In the genomic region with DNA sequence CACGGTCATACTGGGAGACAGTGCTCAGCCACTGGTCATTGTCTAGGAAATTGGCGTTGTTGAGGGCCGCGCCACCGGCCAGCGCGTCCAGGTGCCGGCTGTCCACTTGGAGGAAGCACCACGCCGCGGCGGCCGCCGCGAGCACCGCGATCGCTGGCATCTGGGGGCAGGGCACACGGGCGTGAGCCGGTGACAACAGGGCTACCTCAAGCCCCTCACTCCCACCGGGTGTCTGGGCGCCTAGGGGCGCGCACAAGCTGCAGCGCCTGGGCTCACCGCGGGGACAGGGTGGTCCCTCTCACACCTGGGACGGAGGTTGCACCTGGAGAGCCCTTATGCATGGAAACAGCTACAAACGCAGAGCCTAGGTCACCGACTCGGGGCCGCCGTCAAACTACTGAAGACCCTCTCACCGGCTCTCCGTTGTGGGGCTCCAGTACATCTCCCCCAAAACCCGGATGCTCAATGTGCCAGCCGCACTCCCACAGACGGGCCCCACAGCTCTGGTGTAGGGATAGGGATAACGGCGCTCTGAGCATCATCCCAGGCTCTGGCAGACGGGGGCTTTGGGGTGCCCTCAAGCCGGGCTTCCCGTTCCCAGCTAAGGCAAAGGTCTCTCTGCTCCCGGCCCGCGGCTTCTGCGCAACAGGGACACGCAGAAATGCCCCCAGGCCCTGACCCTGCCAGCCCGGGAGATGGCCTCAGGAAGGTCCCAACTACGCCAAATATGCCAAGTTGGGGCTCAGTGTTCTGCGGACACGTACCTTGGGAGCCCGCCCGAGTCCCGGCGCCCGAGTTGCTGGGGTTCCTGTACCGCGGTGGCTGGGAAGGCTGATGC, we compare ENCODE assay signal across 9 mouse cellular contexts. TPM values are rescaled to one million over a fixed set of nuclear protein-coding genes. Genes with fewer than 3 reads are reported as not detected.
DNase-seq lines count a peak whose midpoint lies in the region; ATAC-seq and TF ChIP-seq lines count a peak whose summit lies in the region.
"Had no signal": no experiment of that assay in that cellular context is flagged by ENCODE, and none has a peak within 500 bp of the region (broad histone marks: within the 10 kb centered on the region; RNA-seq: fewer than 3 reads in every experiment).

No protein-coding gene starts in this region.

- TF ChIP-seq EP300 in ES-Bruce4 (IDR thresholded peaks at IDR 0.05; ENCODE audit: insufficient read depth, low read depth, low read length) = no peak

- peak overlapping the region; percentile 67 for H3K4me2 ChIP-seq in embryonic facial prominence, embryonic 15.5 days (replicated peaks)
- H3K4me2 ChIP-seq in liver, embryonic 12.5 days = peak overlapping the region; percentile 57

- peak overlapping the region; percentile 47 for H3K9ac ChIP-seq in ES-Bruce4 (ENCODE audit: low read depth, poor library complexity, severe bottlenecking)
- no peak overlapping the region for H3K9ac ChIP-seq in embryonic facial prominence, embryonic 15.5 days
- H3K9ac ChIP-seq in liver, embryonic 12.5 days = no peak overlapping the region

- H3K36me3 ChIP-seq in heart, embryonic 10.5 days = no peaks in the 10 kb centered on the region
- H3K36me3 ChIP-seq in ES-Bruce4 (ENCODE audit: control insufficient read depth, insufficient read depth, low read length, poor library complexity, severe bottlenecking) = no peaks in the 10 kb centered on the region
- H3K36me3 ChIP-seq in embryonic facial prominence, embryonic 15.5 days = no peaks in the 10 kb centered on the region
- H3K36me3 ChIP-seq in liver, embryonic 12.5 days = no peaks in the 10 kb centered on the region

- 0 out of 2 replicates have a peak, but pooled peaks have one; percentile 61 for ATAC-seq in embryonic facial prominence, embryonic 15.5 days (ENCODE audit: insufficient number of reproducible peaks, low FRiP score, low TSS enrichment, low read depth)
- no peak for ATAC-seq in liver, embryonic 12.5 days

- peaks cover 8% of the 10 kb centered on the region for H3K4me1 ChIP-seq in heart, embryonic 10.5 days
- H3K4me1 ChIP-seq in ES-Bruce4 (ENCODE audit: control insufficient read depth, insufficient read depth, low read length) = no peaks in the 10 kb centered on the region
- H3K4me1 ChIP-seq in embryonic facial prominence, embryonic 15.5 days = peaks cover 10% of the 10 kb centered on the region
- no peaks in the 10 kb centered on the region for H3K4me1 ChIP-seq in liver, embryonic 12.5 days

- WGBS in heart, embryonic 10.5 days = 6% methylated on average over 60 of the region's 60 CpGs
- WGBS in embryonic facial prominence, embryonic 15.5 days = 2% methylated on average over 60 of the region's 60 CpGs
- WGBS in liver, embryonic 12.5 days (ENCODE audit: insufficient replicate concordance) = 5% methylated on average over 60 of the region's 60 CpGs

- peak overlapping the region; percentile 58 for H3K4me3 ChIP-seq in heart, embryonic 10.5 days
- H3K4me3 ChIP-seq in ES-Bruce4 (ENCODE audit: low read depth, low read length) = peak overlapping the region; percentile 66
- H3K4me3 ChIP-seq in embryonic facial prominence, embryonic 15.5 days (replicated peaks) = peak overlapping the region; percentile 45
- H3K4me3 ChIP-seq in liver, embryonic 12.5 days = peak overlapping the region; percentile 32

- TF ChIP-seq POLR2A in ES-Bruce4 (IDR thresholded peaks at IDR 0.05; ENCODE audit: insufficient read depth, low read length) = no peak

- peaks cover 4% of the 10 kb centered on the region for H3K9me3 ChIP-seq in heart, embryonic 10.5 days
- H3K9me3 ChIP-seq in ES-Bruce4 (replicated peaks; ENCODE audit: control insufficient read depth, insufficient read depth, low read length, poor library complexity, severe bottlenecking) = no peaks in the 10 kb centered on the region
- H3K9me3 ChIP-seq in embryonic facial prominence, embryonic 15.5 days (replicated peaks) = 0 out of 2 replicates have a peak, but pooled peaks cover 6% of the 10 kb centered on the region
- H3K9me3 ChIP-seq in liver, embryonic 12.5 days (replicated peaks) = no peaks in the 10 kb centered on the region

- H3K27ac ChIP-seq in heart, embryonic 10.5 days = no peak overlapping the region
- H3K27ac ChIP-seq in ES-Bruce4 (ENCODE audit: insufficient read depth, low read length) = no peak overlapping the region
- no peak overlapping the region for H3K27ac ChIP-seq in embryonic facial prominence, embryonic 15.5 days (replicated peaks)
- H3K27ac ChIP-seq in liver, embryonic 12.5 days = no peak overlapping the region

- H3K27me3 ChIP-seq in heart, embryonic 10.5 days (ENCODE audit: insufficient read depth, poor library complexity, severe bottlenecking) = peaks cover 66% of the 10 kb centered on the region
- H3K27me3 ChIP-seq in ES-Bruce4 (ENCODE audit: control insufficient read depth, insufficient read depth, low read length, poor library complexity, severe bottlenecking) = peaks cover 10% of the 10 kb centered on the region
- peaks cover 37% of the 10 kb centered on the region for H3K27me3 ChIP-seq in embryonic facial prominence, embryonic 15.5 days
- H3K27me3 ChIP-seq in liver, embryonic 12.5 days (replicated peaks) = peaks cover 37% of the 10 kb centered on the region

- TF ChIP-seq CTCF in ES-Bruce4 (IDR thresholded peaks at IDR 0.05; ENCODE audit: low read depth, low read length) = no peak

- DNase-seq in heart, embryonic 10.5 days (ENCODE audit: low spot score) = no peak
- no peak for DNase-seq in heart, adult 18-20 months
- no peak for DNase-seq in layer of hippocampus, postnatal 14 days (ENCODE audit: low spot score in 2 of 2)
- DNase-seq in kidney, postnatal 14 days = no peak
- DNase-seq in ovary, adult 18-20 months (ENCODE audit: low spot score) = no peak

RNA-seq across cellular contexts. Expression of gene Spock1, which starts 0.5 kb away (rescaled TPM):
- polyA plus RNA-seq in heart, embryonic 10.5 days (2016; fragmentation: Nextera tagmentation; extraction: Ambion mirVana) = 1.1 and 2.1 TPM in 2 replicates
- under 1 TPM; 0.10 to 0.17 TPM for total RNA-seq in heart, adult 18-20 months (2021)
- polyA plus RNA-seq in ES-Bruce4 (2011; ENCODE audit: insufficient read depth, insufficient read length, low read depth, missing spikeins) = 0.61 TPM in 1 of 2 replicates, not detected in the other
- 12.0 and 14.4 TPM in 2 replicates for polyA plus RNA-seq in embryonic facial prominence, embryonic 15.5 days (2015; fragmentation: Nextera tagmentation; extraction: Ambion mirVana)
- polyA plus RNA-seq in liver, embryonic 12.5 days (2016; fragmentation: Nextera tagmentation; extraction: Ambion mirVana) = 0.27 and 0.43 TPM in 2 replicates
- 100 to 1,000 TPM; 266 to 276 TPM for total RNA-seq in layer of hippocampus, postnatal 14 days (2021)
- total RNA-seq: common myeloid progenitor, adult 5-6 weeks had no signal
